Mouse (Mus musculus): ENCODE results near the gene Neu4.
"Not testable (repeated sequence)": the region's sequence is repeated elsewhere in the genome, so short reads cannot be mapped to it uniquely, and the experiment has no call there.

DNA sequence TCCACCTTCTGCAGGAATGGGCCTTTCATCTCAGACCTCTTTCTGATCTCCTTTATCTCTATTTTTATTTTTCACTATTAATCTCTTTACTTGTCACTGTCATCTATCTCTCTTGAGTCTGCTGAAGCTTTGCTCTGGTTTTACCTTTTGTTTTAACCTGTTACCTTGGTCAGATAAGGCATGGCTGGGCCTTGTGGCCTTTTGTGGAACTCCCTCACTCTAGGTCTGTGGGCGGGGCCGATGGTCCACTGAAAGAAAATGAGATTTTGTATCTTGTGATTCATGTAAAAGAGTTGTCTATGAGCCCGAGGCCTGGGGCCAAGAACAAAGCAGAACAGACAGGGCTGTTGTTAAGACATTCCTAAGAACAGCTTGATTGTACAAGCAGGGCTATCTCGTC, 49.5 kb upstream of the Neu4 start:
- not testable (repeated sequence) for TF ChIP-seq POLR2A (IDR thresholded peaks at IDR 0.05; ENCODE audit: insufficient read depth, low read length); CTCF (IDR thresholded peaks at IDR 0.05; ENCODE audit: low read depth, low read length); EP300 (IDR thresholded peaks at IDR 0.05; ENCODE audit: insufficient read depth, low read depth, low read length)

Measured in ES-Bruce4 (cell line).